Mouse (Mus musculus) spleen, adult 10 weeks (tissue): Measurements from ENCODE around the gene 4933414I15Rik. TPM values are rescaled to one million over a fixed set of nuclear protein-coding genes. Genes with fewer than 3 reads are reported as not detected.

Experiments
- polyA plus RNA-seq: library from polyadenylated mRNA; stranded (reverse); fragments of 350-450 nt; fragmentation: Illumina TruSeq; extraction: RNeasy Lipid Tissue Mini Kit (QIAGEN cat#74804); gene quantifications from one replicate; pipeline ENCODE4 v1.2.3, GENCODE M21; 2015; ENCODE audit warnings: low replicate concordance; ENCODE audit not compliant: insufficient read depth

Gene 4933414I15Rik
- polyA plus RNA-seq, result not detected

DNA sequence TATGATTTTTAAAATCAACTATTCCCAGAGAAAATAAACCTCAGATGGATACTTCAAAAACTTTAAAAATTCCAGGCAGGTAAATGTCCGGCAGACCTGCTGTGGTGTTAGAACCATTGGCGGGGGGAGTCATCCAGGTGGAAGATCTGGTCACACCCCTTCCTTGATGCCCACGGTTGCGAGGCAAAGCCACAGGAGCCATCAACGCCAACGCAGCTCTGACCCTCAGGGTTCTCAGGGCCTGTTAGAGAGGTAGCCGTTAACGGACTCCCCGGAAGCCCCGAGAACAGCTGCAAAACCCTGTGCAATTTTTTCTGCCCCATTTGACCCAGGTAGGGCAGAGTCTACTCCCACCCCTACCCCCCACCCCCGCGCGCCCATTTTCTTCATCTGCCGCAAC is at the start of gene 4933414I15Rik:
Gene 4933414I15Rik (minus strand): TSS at position 260 of the 400 bp plus-strand sequence.

DNA sequence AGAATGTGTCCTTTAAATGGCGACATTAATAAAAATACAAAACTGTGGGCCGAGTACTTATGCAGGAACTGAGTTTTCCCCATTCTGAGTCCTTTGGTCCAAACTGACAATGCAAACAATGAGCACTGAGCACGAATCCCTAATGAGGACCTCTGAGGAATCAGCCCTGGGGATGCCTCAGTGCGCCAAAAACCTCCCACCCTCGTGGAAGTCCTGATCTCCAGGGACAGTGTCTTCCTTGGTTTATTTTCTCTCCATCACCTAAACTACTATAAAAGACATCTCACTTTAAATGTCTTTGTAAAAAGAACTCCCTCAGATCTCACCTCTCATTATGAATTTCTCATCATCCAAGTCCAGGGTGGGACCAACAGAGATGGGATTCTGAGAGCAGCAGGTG is 38.1 kb upstream of the 4933414I15Rik start, which contains the start of gene Olfr1377:
Gene Olfr1377 (plus strand): TSS at position 301 of the 400 bp plus-strand sequence.

DNA sequence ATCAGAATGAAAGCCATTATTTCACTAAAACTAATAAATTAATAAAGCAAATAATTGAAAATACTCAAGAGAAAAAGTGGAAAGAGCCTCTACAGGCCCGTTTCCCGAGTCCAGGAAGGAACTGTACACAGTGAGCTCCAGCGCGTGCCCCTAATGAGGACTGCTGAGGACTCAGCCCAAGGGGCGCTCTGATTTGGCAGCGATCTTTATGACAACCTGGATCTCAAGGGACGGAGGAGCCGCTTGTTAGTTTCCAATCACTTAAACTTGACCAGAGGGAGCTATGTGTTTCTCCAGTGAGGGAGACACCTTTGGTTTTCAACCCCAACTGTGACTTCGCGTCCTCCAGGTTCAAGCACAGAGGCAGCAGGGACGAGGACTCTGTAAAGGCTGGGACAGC is 22.7 kb upstream of the 4933414I15Rik start, which contains the start of gene Olfr1378:
Gene Olfr1378 (plus strand): TSS at position 301 of the 400 bp plus-strand sequence.

DNA sequence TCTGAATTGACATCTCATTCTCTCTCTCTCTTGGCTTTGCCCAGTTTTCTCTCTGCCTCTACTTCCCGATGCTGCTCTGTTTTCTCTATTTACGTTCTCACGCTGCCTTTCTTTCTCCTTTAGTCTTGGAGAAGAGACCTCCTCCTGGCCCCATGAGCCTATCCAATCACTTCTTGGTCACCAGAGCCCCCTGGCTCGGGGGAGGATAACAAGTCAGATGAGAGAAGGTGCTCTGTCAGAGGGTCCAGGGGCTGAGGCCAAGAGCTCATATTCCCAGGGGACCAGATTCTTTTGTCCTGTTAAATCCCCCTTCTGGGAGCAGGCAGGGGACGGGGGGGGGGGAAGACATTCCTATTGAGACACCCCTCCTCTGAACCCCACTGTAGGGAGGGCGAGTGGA is 10.1 kb upstream of the 4933414I15Rik start, which contains the start of gene Prop1:
Gene Prop1 (minus strand): TSS at position 101 of the 400 bp plus-strand sequence.

DNA sequence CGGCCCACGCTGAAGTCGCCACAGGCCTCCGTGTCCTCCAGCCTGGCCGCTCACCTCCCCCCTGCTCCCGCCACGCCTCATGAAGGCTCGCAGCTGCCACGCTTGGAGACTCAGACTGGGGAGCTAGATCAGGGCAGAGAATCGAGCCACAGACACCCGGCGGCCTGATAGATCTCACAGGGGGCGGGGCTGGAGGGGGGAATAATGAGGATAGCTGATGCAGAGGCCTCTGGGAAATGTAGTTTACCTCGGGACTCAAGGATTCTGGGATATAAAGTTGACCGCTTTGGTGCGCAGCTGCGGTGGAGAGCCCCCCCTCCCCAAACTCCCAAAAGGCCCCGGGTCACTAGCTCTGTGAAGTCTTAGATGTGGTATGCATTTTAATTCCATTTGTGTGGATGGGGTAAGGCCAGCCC is 12.1 kb downstream of the 4933414I15Rik start, which contains the start of gene Zfp354b:
Gene Zfp354b (minus strand): TSS at position 183 of the 416 bp plus-strand sequence.

DNA sequence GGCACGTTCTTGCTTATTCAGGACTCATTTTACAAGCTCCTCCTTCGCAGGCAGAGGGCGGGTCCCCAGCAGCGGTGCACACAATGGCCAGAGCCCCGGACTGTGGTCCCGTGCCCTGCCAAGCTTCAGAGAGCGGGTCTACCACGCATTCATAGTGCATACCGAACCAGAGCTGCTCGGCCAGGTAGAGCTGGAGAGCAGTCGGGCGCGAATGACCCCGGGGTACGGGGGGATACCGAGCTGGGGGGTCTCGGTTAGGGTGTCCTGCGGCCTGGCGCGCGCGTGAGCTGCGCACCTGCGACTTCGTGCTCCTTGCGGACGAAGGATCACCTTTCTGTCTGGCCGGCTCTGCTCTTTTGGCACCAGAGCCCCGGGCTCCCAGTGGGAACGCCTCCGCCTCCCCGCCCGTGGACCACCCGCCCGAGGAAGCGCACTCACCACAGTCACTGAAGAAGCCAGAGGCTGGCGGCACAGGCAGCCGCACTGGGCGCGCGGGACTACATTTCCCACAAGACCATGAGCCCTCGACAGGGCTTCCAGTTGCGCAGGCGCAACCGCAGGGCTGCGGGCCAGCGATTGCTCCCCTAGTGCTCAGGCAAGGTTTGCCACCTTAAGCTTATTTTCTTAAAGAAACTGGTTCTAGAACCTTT is 27.8 kb downstream of the 4933414I15Rik start, which contains the start of gene Zfp2:
Gene Zfp2 (minus strand): TSS at position 495 of the 650 bp plus-strand sequence.

Other genes starting within 250 kb of the 4933414I15Rik start
- gene Zfp354c, start 116.0 kb downstream of the 4933414I15Rik start, polyA plus RNA-seq, result 5.4 TPM
- gene Zfp879, start 102.2 kb downstream of the 4933414I15Rik start, polyA plus RNA-seq, result 0.37 TPM
- gene Grm6, start 93.1 kb downstream of the 4933414I15Rik start, polyA plus RNA-seq, result 2.6 TPM
- gene Zfp454, start 56.1 kb downstream of the 4933414I15Rik start, polyA plus RNA-seq, result 0.62 TPM
- gene Zfp2, start 27.6 kb downstream of the 4933414I15Rik start, polyA plus RNA-seq, result 3.0 TPM
- gene Zfp354b, start 12.1 kb downstream of the 4933414I15Rik start, polyA plus RNA-seq, result 0.62 TPM
- gene Prop1, start 10.0 kb upstream of the 4933414I15Rik start, polyA plus RNA-seq, result not detected
- gene Olfr1378, start 22.8 kb upstream of the 4933414I15Rik start, polyA plus RNA-seq, result not detected
- not detected for gene Olfr1377, start 38.2 kb upstream of the 4933414I15Rik start, polyA plus RNA-seq
- gene Olfr51, start 59.8 kb upstream of the 4933414I15Rik start, polyA plus RNA-seq, result not detected
- not detected for gene Olfr54, start 70.5 kb upstream of the 4933414I15Rik start, polyA plus RNA-seq
- gene Olfr1375, start 104.3 kb upstream of the 4933414I15Rik start, polyA plus RNA-seq, result not detected
- 2.6 TPM for gene Zfp354a, start 115.5 kb upstream of the 4933414I15Rik start, polyA plus RNA-seq